In the genomic region with DNA sequence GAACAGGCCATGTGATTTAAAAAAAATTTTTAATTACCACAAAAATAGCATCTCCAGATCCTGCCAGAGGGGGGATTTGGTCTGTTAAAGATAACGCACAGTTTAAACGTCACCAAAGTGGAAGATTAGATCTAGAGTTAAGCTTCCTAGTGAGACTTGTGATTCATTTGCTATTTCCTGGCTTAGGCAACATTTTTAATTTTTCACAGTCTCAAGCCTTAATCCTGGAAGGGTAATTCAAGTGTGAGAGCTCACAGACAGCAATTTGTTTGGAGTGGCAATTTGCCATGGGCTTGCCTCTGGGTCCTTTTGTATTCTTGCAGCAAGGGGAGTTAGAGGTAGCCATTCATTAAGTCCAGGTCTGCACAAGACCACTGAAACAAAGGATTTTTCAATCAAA, we compare ENCODE assay signal across 10 mouse cellular contexts. TPM values are rescaled to one million over a fixed set of nuclear protein-coding genes. Genes with fewer than 3 reads are reported as not detected.
A peak's percentile ranks its signal among the peaks of the same experiment; 100 is the strongest.
DNase-seq lines count a peak whose midpoint lies in the region; ATAC-seq and TF ChIP-seq lines count a peak whose summit lies in the region.
"Had no signal": no experiment of that assay in that cellular context is flagged by ENCODE, and none has a peak within 500 bp of the region (broad histone marks: within the 10 kb centered on the region; RNA-seq: fewer than 3 reads in every experiment).

No protein-coding gene starts in this region.

- peak overlapping the region; percentile 5; the same call in 1 of the 2 replicates for H3K27ac ChIP-seq in lung, embryonic 16.5 days (ENCODE audit: low read length)
- H3K27ac ChIP-seq in embryonic facial prominence, embryonic 14.5 days (replicated peaks; ENCODE audit: low read depth, low read length) = peak overlapping the region; percentile 40
- H3K27ac ChIP-seq in cerebellum, adult 2 months (ENCODE audit: insufficient read depth, low read length) = no peak overlapping the region
- H3K27ac ChIP-seq: hindbrain, embryonic 10.5 days had no signal

- H3K27me3 ChIP-seq in lung, embryonic 16.5 days (ENCODE audit: control insufficient read depth, insufficient read depth, low read depth, low read length) = no peaks in the 10 kb centered on the region
- H3K27me3 ChIP-seq in embryonic facial prominence, embryonic 14.5 days (replicated peaks; ENCODE audit: control insufficient read depth, insufficient read depth, low read length) = no peaks in the 10 kb centered on the region
- H3K27me3 ChIP-seq in cerebellum, adult 2 months (ENCODE audit: control insufficient read depth, insufficient read depth, low read length) = no peaks in the 10 kb centered on the region

- H3K36me3 ChIP-seq in lung, embryonic 16.5 days (ENCODE audit: control insufficient read depth, insufficient read depth, low read length) = no peaks in the 10 kb centered on the region
- H3K36me3 ChIP-seq in embryonic facial prominence, embryonic 14.5 days (ENCODE audit: control insufficient read depth, insufficient read depth, low read length) = peaks cover 9% of the 10 kb centered on the region; the same call in 1 of the 2 replicates
- H3K36me3 ChIP-seq: hindbrain, embryonic 10.5 days had no signal

- H3K4me2 ChIP-seq in lung, embryonic 16.5 days (ENCODE audit: low read depth, low read length) = no peak overlapping the region
- H3K4me2 ChIP-seq in embryonic facial prominence, embryonic 14.5 days (ENCODE audit: low read depth, low read length) = no peak overlapping the region; the same call in 1 of the 2 replicates

- no peak overlapping the region for H3K9ac ChIP-seq in lung, embryonic 16.5 days (ENCODE audit: low read length)
- H3K9ac ChIP-seq in embryonic facial prominence, embryonic 14.5 days (ENCODE audit: low read depth, low read length) = no peak overlapping the region

- TF ChIP-seq CTCF in cerebellum, adult 2 months (IDR thresholded peaks at IDR 0.05; ENCODE audit: borderline replicate concordance, insufficient read depth, low read depth, low read length) = no peak

- peak; percentile 39 for DNase-seq in embryo, embryonic 10.5 days (ENCODE audit: low spot score)
- no peak for DNase-seq in embryo, embryonic 11 days
- DNase-seq in lung, postnatal 14 days = no peak
- peak; percentile 79 for DNase-seq in embryonic facial prominence, embryonic 14.5 days (ENCODE audit: low spot score)
- DNase-seq in kidney, postnatal 25 days = peak; percentile 77 to 80
- no peak for DNase-seq in T-cell, adult 2 months (ENCODE audit: low spot score)
- no peak for DNase-seq in cerebellum, adult 2 months

- ATAC-seq in lung, embryonic 16.5 days (ENCODE audit: low read depth) = no peak
- peak; percentile 39; the same call in 1 of the 2 replicates for ATAC-seq in embryonic facial prominence, embryonic 14.5 days (ENCODE audit: low read depth)
- ATAC-seq: CD4-positive, CD25-positive, alpha-beta regulatory T cell, adult 4 months had no signal

- 23% methylated on average over 2 of the region's 2 CpGs for WGBS in lung, embryonic 16.5 days
- 17% methylated on average over 2 of the region's 2 CpGs for WGBS in embryonic facial prominence, embryonic 14.5 days
- WGBS in cerebellum, adult 2 months = 44% methylated on average over 2 of the region's 2 CpGs

- TF ChIP-seq POLR2A in cerebellum, adult 2 months (IDR thresholded peaks at IDR 0.05; ENCODE audit: borderline replicate concordance, insufficient read depth, low read length) = no peak

- no peaks in the 10 kb centered on the region for H3K9me3 ChIP-seq in lung, embryonic 16.5 days (ENCODE audit: control insufficient read depth, low read length)
- no peaks in the 10 kb centered on the region for H3K9me3 ChIP-seq in embryonic facial prominence, embryonic 14.5 days (ENCODE audit: control insufficient read depth, low read length)
- H3K9me3 ChIP-seq: hindbrain, embryonic 10.5 days had no signal

- no peak overlapping the region for H3K4me3 ChIP-seq in lung, embryonic 16.5 days (ENCODE audit: low read length)
- no peak overlapping the region for H3K4me3 ChIP-seq in embryonic facial prominence, embryonic 14.5 days (ENCODE audit: low read depth, low read length)
- H3K4me3 ChIP-seq in cerebellum, adult 2 months (replicated peaks; ENCODE audit: insufficient read depth, low read depth, low read length) = no peak overlapping the region
- H3K4me3 ChIP-seq: hindbrain, embryonic 10.5 days had no signal

- peaks cover 22% of the 10 kb centered on the region for H3K4me1 ChIP-seq in lung, embryonic 16.5 days (replicated peaks; ENCODE audit: control insufficient read depth, insufficient read depth, low read length)
- peaks cover 47% of the 10 kb centered on the region for H3K4me1 ChIP-seq in embryonic facial prominence, embryonic 14.5 days (ENCODE audit: control insufficient read depth, insufficient read depth, low read length)
- H3K4me1 ChIP-seq in cerebellum, adult 2 months (ENCODE audit: control insufficient read depth, insufficient read depth, low read length) = no peaks in the 10 kb centered on the region

RNA-seq across cellular contexts. Expression of gene Cald1, which starts 40.4 kb away (rescaled TPM):
- 243 and 279 TPM in 2 replicates for polyA plus RNA-seq in lung, embryonic 16.5 days (2015; fragmentation: Nextera tagmentation; extraction: Ambion mirVana)
- polyA plus RNA-seq in embryonic facial prominence, embryonic 14.5 days (2014; fragmentation: Nextera tagmentation; extraction: Ambion mirVana) = 227 and 238 TPM in 2 replicates
- polyA plus RNA-seq in cerebellum, adult 2 months (2012; rRNA removed) = 30.7 and 33.9 TPM in 2 replicates

Comparison
In these comparisons a context has a peak if more than half of its experiments do, and no peak if none do; other contexts are left out.
1. DNase-seq: peak in embryo, embryonic 10.5 days (single experiment), embryonic facial prominence, embryonic 14.5 days (single experiment) and kidney, postnatal 25 days (2 of 2); none in embryo, embryonic 11 days (single experiment), lung, postnatal 14 days (single experiment), T-cell, adult 2 months (single experiment) and cerebellum, adult 2 months (0 of 2).